Mouse (Mus musculus): ENCODE data around the gene Khsrp.
"Not testable (repeated sequence)": the region's sequence is repeated elsewhere in the genome, so short reads cannot be mapped to it uniquely, and the experiment has no call there.

The Khsrp gene

DNA sequence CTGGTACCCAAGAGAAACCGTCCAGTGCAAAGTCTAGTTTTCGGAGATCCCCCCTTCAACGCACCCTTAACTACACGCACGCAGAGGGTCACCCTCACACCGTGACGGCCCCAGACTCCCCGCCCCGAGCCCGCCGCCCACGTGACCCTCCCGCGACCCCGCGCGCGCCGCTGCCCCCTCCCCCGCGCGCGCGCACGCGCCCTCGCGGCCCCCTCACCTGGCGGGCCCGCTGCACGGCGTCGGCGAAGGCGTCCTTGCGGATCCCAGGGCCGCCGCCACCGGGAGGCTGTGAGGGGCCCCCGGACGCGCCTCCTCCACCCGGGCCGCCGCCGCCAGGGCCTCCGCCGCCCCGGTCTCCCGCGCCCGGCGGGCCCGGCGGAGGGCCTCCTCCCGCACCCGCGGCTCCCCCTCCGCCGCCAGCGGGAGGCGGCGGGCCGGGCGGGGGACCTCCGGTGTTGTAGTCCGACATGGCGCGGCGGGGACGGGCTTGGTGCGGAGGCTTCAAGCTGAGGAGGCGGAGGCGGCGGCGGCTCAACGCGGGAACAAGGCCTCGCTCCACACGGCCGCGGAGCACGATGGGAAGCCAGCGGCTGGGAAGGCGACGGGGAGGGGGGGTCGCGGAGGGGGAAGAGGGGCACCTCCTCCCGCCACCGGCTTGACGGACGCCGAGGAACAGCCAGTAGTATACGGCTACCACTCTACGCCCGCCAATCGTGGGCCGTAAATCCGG is at the start of gene Khsrp:
Gene Khsrp, minus strand, starts transcription at position 592 of the 730 bp plus-strand sequence.
- DNase-seq (ENCODE audit: low read depth, low spot score): no peak

- no peak for DNase-seq (ENCODE audit: low read depth, low spot score)
Observed at GRCm38 (mm10) chr17:57079919-57080318, 48.6 kb upstream of the Khsrp start.

GRCm38 (mm10) chr17:57078336-57078735 is 47.0 kb upstream of the Khsrp start, which contains the start of gene Dennd1c:
TSS of gene Dennd1c (minus strand) at chr17:57078514.
- DNase-seq (ENCODE audit: low read depth, low spot score): no peak

GRCm38 (mm10) chr17:57076916-57077315 is 45.6 kb upstream of the Khsrp start:
- no peak for DNase-seq (ENCODE audit: low read depth, low spot score)

- peak; percentile 91 for DNase-seq (ENCODE audit: low read depth, low spot score)
Observed at GRCm38 (mm10) chr17:57070699-57071098, 39.4 kb upstream of the Khsrp start.

- no peak for DNase-seq (ENCODE audit: low read depth, low spot score)
Observed at GRCm38 (mm10) chr17:57070272-57070671, 39.0 kb upstream of the Khsrp start.

GRCm38 (mm10) chr17:57066908-57067307 is 35.6 kb upstream of the Khsrp start:
- DNase-seq (ENCODE audit: low read depth, low spot score): no peak

DNA sequence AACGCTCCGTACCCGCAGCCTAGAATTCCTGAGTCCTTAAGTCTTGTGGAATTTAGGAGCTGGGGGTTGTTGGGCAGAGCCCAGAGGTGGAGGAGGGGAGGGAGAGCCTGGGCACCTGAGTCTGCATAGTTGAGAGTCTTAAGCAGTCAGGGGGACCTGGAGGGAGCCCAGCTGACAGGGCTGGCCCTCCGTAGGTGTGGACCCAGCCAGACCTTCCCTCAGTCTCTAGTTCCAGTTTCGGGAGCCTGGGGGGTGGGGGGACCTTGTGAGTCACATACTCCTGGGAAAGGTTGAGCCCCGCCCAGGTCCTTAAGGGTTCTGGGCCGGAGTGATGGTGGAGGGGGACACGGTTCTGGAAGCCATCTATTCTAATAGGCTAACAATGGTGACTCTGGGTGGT is 31.7 kb upstream of the Khsrp start:
- no peak for DNase-seq (ENCODE audit: low read depth, low spot score)

- DNase-seq (ENCODE audit: low read depth, low spot score): no peak
Observed at GRCm38 (mm10) chr17:57062548-57062947, 31.2 kb upstream of the Khsrp start.

DNA sequence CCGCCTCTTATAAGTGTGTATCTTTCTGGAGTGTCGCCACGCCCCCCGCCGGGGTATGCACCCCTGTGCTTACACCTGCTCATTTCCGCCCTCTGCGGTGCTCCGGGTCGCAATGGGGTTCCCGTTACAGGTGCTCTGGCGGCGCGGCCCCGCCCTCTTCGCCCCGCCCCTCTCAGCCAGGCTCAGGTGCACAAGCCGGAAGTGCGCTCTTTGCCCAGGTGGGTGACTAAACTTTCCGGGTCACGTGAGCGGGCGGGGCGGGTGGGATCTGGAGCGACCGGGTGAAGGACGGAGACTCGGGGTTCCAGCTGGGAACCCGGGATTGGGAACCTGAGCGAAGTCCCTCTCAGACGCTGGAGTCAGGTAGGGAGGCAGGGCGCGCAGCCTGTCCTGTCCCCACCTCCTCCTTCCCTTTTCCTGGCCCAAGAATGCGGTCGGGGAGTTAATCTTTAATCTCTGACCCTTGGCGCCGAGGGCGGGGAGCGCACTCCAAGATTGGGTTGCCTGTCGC is 30.7 kb upstream of the Khsrp start:
- no peak for DNase-seq (ENCODE audit: low read depth, low spot score)

DNA sequence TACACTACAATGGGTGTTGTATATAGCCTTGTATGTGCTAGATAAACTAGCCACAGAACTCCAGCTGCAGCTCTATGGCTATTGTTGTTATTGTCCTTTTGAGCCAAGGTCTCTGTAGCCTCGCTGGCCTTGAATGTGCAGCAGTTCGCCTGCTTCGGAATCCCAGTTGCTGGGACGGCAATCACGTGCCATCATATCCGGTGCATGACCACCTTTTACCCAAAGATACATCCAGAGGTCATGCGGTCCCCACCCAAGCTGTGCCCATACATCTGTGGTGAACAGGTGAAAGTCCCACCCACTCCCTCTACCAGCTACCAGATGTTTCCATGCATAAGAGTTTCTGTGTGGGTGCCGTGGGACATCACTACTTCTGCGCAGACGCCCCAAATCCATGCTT is 29.7 kb upstream of the Khsrp start:
- DNase-seq (ENCODE audit: low read depth, low spot score): no peak

DNA sequence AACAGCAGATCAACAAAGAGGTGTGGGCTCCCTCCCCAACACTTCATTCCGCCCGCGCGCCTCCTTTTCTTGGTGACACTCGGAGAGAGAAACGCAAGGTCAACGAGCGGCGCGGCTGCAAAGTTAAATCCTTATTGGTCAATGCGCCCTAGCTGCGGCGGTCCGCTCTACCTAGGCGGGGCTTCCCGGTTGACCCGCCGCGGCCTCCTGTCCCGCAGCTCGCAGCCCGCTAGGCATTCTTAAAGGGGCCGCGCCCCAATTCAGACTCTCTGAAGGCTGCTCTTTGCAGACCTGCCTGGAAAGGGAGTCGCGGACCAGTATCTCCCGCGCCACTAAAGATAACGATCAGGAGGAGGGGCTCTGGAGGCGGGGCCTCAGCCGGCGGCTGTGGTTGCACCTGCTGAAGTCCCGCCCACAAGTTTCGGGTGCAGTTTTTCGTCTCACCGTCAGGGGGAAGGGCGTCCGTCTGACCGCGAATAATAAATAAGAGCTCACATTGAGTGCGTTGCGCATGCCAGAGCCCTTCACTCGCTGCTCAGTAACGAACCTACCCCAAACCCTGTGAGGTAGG is 29.0 kb upstream of the Khsrp start:
- DNase-seq (ENCODE audit: low read depth, low spot score): peak; percentile 94

GRCm38 (mm10) chr17:57059486-57059977 is 28.2 kb upstream of the Khsrp start, which contains the start of gene Slc25a23:
TSS of gene Slc25a23 (minus strand) at chr17:57059863.
- DNase-seq (ENCODE audit: low read depth, low spot score): no peak

- no peak for DNase-seq (ENCODE audit: low read depth, low spot score)
Observed at GRCm38 (mm10) chr17:57058891-57059485, 27.7 kb upstream of the Khsrp start, which contains the start of gene Crb3. TSS of gene Crb3 (plus strand) at chr17:57059105.

DNA sequence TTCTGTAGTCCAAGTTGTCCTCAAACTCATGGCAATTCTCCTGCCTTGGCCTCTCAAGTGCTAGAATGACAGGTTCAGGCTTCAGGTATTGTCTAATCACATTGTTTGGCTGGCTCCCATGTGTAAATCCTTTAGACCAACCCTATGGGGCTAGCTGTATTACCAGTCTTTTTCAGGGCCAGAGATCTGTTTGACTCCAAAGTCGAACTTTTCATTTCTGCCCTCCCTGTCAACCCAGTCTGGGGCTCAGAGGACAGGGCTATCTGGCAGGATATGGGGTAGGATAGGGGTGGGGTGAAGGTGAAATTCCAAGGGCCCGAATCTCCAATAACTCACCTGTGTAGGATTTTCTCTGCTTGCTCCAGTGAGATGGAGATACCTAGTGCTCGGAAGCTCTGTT is 24.9 kb upstream of the Khsrp start:
- DNase-seq (ENCODE audit: low read depth, low spot score): no peak

DNA sequence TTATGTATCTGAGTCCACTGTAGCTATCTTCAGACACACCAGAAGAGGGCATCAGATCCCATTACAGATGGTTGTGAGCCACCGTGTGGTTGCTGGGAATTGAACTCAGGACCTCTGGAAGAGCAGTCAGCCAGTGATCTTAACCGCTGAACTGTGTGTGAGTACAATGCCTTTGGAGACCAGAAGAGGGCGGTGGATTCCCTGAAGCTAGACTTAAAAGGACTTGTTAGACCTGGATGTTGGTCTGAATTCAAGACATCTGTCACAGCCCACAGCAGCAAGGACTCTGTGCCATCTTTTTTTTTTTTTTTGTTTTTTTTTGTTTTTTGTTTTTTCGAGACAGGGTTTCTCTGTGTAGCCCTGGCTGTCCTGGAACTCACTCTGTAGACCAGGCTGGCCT is 20.4 kb upstream of the Khsrp start:
- DNase-seq (ENCODE audit: low read depth, low spot score): not testable (repeated sequence)

- DNase-seq (ENCODE audit: low read depth, low spot score): no peak
Observed at GRCm38 (mm10) chr17:57048816-57049215, 17.5 kb upstream of the Khsrp start.

- peak; percentile 87 for DNase-seq (ENCODE audit: low read depth, low spot score)
Observed at GRCm38 (mm10) chr17:57047406-57047805, 16.1 kb upstream of the Khsrp start.

- DNase-seq (ENCODE audit: low read depth, low spot score): no peak
Observed at GRCm38 (mm10) chr17:57041554-57041953, 10.2 kb upstream of the Khsrp start, which contains the start of gene Slc25a41. TSS of gene Slc25a41 (minus strand) at chr17:57041654.

- peak; percentile 45 for DNase-seq (ENCODE audit: low read depth, low spot score)
Observed at GRCm38 (mm10) chr17:57038978-57039377, 7.7 kb upstream of the Khsrp start.

GRCm38 (mm10) chr17:57032854-57033253 is 1.5 kb upstream of the Khsrp start:
- DNase-seq (ENCODE audit: low read depth, low spot score): no peak

Measured in WW6 (cell line).